Mouse (Mus musculus) erythroblast, embryonic 14.5 days (primary cell): ENCODE data around the gene Cdk8. TPM values are rescaled to one million over a fixed set of nuclear protein-coding genes. Genes with fewer than 3 reads are reported as not detected.
A peak's percentile ranks its signal among the peaks of the same experiment; 100 is the strongest.

Experiments used
- H3K27me3 ChIP-seq: 2 replicates; pipeline ENCODE4 v1.6.1; 2012; ENCODE audit warnings: inconsistent platforms; ENCODE audit not compliant: control insufficient read depth
- H3K36me3 ChIP-seq: 2 replicates; pipeline ENCODE4 v1.6.1; 2012; ENCODE audit warnings: mild to moderate bottlenecking, inconsistent platforms; ENCODE audit not compliant: control insufficient read depth
- H3K4me1 ChIP-seq: 2 replicates; pipeline ENCODE4 v1.6.1; 2012; ENCODE audit warnings: inconsistent platforms; ENCODE audit not compliant: control insufficient read depth
- H3K4me3 ChIP-seq: replicated peaks from 2 replicates; pipeline ENCODE3; 2012; ENCODE audit warnings: moderate library complexity, mild to moderate bottlenecking, inconsistent platforms
- H3K9me3 ChIP-seq: 2 replicates; pipeline ENCODE4 v1.6.1; 2012; ENCODE audit warnings: low read length, inconsistent platforms, mixed read lengths; ENCODE audit not compliant: control insufficient read depth
- GATA1 ChIP-seq: IDR thresholded peaks from 2 replicates; pipeline ENCODE4 v1.6.1; 2012; ENCODE audit warnings: low read length, inconsistent platforms, mixed read lengths
- TAL1 ChIP-seq: IDR thresholded peaks from 3 replicates; pipeline ENCODE4 v1.6.1; 2012; ENCODE audit warnings: low read length, inconsistent platforms, mixed read lengths
- polyA plus RNA-seq: library from polyadenylated mRNA; stranded (reverse); fragments of >175 nt; gene quantifications from 2 replicates; pipeline ENCODE4 v1.2.3, GENCODE M21; 2012

The Cdk8 gene
- polyA plus RNA-seq, 1 experiment: 11.8 TPM

DNA sequence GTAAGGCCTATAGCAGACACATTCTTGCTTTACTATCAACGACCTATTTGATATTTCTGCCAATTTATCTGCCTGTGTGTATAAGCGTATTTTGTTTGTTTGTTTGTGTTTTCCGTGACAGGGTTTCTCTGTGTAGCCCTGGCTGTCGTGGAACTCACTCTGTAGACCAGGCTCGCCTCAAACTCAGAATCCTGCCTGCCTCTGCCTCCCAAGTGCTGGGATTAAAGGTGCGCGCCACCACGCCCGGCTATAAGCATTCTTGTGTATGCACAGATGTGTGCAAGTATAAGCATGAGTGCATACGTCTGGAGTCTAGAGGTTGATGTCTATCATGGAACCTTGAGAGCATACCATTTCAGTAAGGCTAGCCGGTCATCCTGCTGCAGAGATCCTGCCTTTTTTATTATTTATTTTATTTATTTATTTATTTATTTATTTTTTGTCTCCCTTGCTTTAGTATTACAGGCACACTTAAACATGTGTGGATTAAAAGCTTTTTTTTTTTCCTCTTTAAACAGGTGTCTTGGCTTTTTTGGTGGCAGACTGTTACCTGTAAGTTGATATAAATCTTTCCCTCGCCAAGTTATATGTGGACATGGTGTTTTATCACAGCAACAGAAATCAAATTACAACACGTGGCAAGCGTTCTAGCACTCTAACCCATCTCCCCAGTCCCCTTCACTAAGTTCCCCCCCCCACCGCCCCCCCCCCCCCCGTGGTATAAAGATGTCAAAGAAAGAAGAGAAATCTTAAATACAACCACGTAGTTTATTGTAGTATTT, 970 bp upstream of the Cdk8 start:
- Histone ChIP-seq H3K9me3 (no peaks in the 10 kb centered on the region), H3K4me3 (peak overlapping the region; percentile 79)

DNA sequence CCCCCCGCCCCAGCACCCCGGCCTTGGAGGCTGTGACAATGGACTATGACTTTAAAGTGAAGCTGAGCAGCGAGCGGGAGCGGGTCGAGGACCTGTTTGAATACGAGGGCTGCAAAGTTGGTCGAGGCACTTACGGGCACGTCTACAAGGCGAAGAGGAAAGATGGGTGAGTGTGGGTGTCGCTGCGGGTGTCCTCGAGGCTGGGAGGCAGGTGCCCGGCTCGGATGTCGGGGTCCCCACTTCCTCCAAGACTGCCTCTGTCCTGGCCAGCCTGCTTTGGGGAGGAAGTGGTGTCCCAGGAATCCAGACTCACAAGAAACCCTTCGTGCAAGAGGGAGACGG, 596 bp downstream of the Cdk8 start:
- TF ChIP-seq TAL1 (no peak), GATA1 (no peak)
- H3K36me3 ChIP-seq: peaks cover 28% of the 10 kb centered on the region
- H3K4me3 ChIP-seq: peak overlapping the region; percentile 79

More for the DNA sequence above, 970 bp upstream of the Cdk8 start:
- Histone ChIP-seq H3K4me1 (peaks cover 30% of the 10 kb centered on the region), H3K27me3 (peaks cover 5% of the 10 kb centered on the region), H3K36me3 (peaks cover 13% of the 10 kb centered on the region)
- TF ChIP-seq TAL1 (no peak), GATA1 (no peak)

DNA sequence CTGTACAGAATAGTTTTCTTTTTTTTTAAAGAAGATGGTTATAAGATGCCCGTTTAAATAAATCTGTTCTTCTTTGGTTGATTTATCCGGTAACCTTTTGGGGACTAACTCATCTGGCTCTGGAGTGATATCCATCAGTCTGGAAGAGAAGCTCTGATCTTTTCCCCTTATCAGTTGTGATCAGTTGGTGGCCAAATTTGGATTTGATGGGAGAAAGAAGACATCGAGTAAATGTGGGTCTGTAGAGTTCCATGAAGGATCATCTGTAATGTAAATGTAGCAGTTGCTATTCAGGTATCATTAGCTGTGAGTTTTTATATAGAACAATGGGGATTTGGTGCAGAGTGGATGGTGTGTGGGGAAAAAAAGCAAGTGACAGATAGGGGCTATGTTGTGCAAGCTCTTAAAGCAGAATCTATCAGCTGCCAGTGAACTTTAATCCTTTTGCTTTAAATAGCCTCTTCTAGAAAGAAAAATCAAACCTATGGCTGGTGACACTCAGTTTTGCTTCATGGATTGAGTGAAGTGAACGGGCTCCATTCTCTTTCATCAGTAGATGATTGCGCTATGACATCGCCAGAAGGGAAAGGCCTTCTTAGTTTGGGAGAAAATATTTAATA, 1.1 kb downstream of the Cdk8 start:
- H3K27me3 ChIP-seq: peaks cover 5% of the 10 kb centered on the region
- no peaks in the 10 kb centered on the region for H3K9me3 ChIP-seq
- peaks cover 34% of the 10 kb centered on the region for H3K36me3 ChIP-seq
- peak; percentile 67 for TF ChIP-seq GATA1
- TF ChIP-seq TAL1: no peak
- H3K4me1 ChIP-seq: peaks cover 51% of the 10 kb centered on the region
- peak overlapping the region; percentile 79 for H3K4me3 ChIP-seq

More for the DNA sequence above, 596 bp downstream of the Cdk8 start:
- Histone ChIP-seq H3K27me3 (peaks cover 5% of the 10 kb centered on the region), H3K9me3 (no peaks in the 10 kb centered on the region), H3K4me1 (peaks cover 45% of the 10 kb centered on the region)

DNA sequence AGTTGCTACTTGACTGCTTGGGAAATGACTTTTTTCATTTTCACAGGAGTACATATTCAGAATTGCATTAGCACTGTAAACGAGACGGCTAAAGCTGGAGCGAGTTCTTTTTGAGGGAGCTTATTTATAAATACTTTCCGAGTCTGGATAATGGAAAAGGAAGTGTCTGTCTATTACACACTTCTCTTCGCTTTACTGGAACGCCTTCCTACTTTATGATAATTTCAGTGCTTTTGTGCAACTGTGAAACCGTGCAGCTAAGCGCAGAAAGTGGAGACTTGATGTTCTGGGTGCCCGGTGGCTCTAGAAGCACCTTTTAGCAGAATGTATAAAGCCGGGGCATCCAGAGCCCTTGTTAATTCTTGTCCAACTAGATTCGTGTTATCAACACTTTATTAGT, 1.8 kb downstream of the Cdk8 start:
- Histone ChIP-seq H3K27me3 (peaks cover 3% of the 10 kb centered on the region; the same call in 1 of the 2 replicates), H3K36me3 (peaks cover 40% of the 10 kb centered on the region), H3K9me3 (no peaks in the 10 kb centered on the region), H3K4me1 (peaks cover 57% of the 10 kb centered on the region), H3K4me3 (peak overlapping the region; percentile 79)
- TF ChIP-seq TAL1 (no peak), GATA1 (no peak)

GRCm38 (mm10) chr5:146234336-146234735, 3.3 kb downstream of the Cdk8 start:
- TF ChIP-seq TAL1 (no peak), GATA1 (no peak)
- H3K9me3 ChIP-seq: no peaks in the 10 kb centered on the region
- H3K27me3 ChIP-seq: peaks cover 3% of the 10 kb centered on the region; the same call in 1 of the 2 replicates
- peaks cover 55% of the 10 kb centered on the region for H3K36me3 ChIP-seq
- peaks cover 72% of the 10 kb centered on the region for H3K4me1 ChIP-seq
- peak overlapping the region; percentile 79 for H3K4me3 ChIP-seq

GRCm38 (mm10) chr5:146238274-146238673, 7.2 kb downstream of the Cdk8 start:
- Histone ChIP-seq H3K4me3 (no peak overlapping the region), H3K27me3 (no peaks in the 10 kb centered on the region), H3K9me3 (no peaks in the 10 kb centered on the region), H3K36me3 (peaks cover 85% of the 10 kb centered on the region), H3K4me1 (peaks cover 88% of the 10 kb centered on the region)
- TF ChIP-seq TAL1: no peak

- Histone ChIP-seq H3K4me1 (peaks cover 89% of the 10 kb centered on the region), H3K36me3 (peaks cover 81% of the 10 kb centered on the region), H3K9me3 (no peaks in the 10 kb centered on the region), H3K4me3 (no peak overlapping the region), H3K27me3 (no peaks in the 10 kb centered on the region)
- TF ChIP-seq TAL1 (no peak), GATA1 (no peak)
Measured at GRCm38 (mm10) chr5:146240771-146241170, 9.7 kb downstream of the Cdk8 start.

DNA sequence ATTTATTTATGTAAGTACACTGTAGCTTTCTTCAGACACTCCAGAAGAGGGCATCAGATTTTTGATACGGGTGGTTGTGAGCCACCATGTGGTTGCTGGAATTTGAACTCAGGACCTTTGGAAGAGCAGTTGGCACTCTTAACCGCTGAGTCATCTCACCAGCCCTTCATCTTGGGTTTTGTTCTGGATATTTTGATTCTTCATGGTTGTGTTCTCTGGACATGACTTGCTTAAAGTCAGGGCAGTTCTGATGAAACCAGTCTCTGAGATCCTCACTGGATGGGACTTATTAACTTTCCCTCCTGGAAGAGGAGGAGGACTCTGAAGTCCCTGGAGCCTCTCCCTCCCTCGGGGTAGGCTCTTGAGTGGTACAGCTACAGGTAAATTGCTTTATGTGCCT, 10.2 kb downstream of the Cdk8 start:
- peaks cover 89% of the 10 kb centered on the region for H3K4me1 ChIP-seq
- no peak for TF ChIP-seq GATA1
- TF ChIP-seq TAL1: no peak
- H3K36me3 ChIP-seq: peaks cover 81% of the 10 kb centered on the region
- no peak overlapping the region for H3K4me3 ChIP-seq
- no peaks in the 10 kb centered on the region for H3K27me3 ChIP-seq
- H3K9me3 ChIP-seq: no peaks in the 10 kb centered on the region

DNA sequence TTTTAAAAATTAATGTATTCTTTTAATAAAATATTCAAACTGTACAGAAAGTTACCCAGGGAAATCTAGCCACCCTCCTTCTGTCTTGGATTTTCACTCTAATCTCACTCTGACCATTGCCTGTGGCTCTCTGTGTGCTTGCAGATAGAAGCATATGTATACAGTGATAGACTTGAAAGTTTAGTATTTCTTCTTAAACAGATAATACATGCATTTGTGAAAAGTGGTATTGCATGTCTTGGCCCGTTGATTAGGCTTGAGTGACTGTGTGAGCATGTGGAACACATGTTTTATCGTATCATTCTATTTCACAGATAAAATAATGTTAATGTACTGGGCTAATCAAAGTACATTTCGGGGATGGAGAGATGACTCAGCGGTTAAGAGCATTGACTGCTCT, 14.2 kb downstream of the Cdk8 start:
- Histone ChIP-seq H3K4me1 (peaks cover 91% of the 10 kb centered on the region), H3K4me3 (no peak overlapping the region), H3K27me3 (no peaks in the 10 kb centered on the region), H3K9me3 (no peaks in the 10 kb centered on the region), H3K36me3 (peaks cover 76% of the 10 kb centered on the region)
- TF ChIP-seq GATA1 (no peak), TAL1 (peak; percentile 43; the same call in 2 of the 3 replicates)
